Mouse (Mus musculus) hindbrain, postnatal 0 days (tissue): ENCODE measurements around the gene Pigb. TPM values are rescaled to one million over a fixed set of nuclear protein-coding genes. Genes with fewer than 3 reads are reported as not detected.

Experiments used
- ATAC-seq: fragments of 200-750 bp; cut with Nextera tagmentation; 2 replicates; pipeline ENCODE4 v1.8.0; 2017; ENCODE audit warnings: mild to moderate bottlenecking, moderate TSS enrichment, moderate library complexity
- DNase-seq: peaks from one replicate; pipeline ENCODE4 v3.0.0-alpha.2; 2015; ENCODE audit warnings: low spot score
- H3K27ac ChIP-seq: fragments of 300-500 bp; sonication (generic); 2 replicates; pipeline ENCODE4 v1.5.1; 2014; ENCODE audit warnings: mild to moderate bottlenecking
- H3K27me3 ChIP-seq: fragments of 300-500 bp; sonication (generic); 2 replicates; pipeline ENCODE4 v1.6.1; 2014; ENCODE audit warnings: low read length, mixed read lengths; ENCODE audit not compliant: insufficient read depth
- H3K36me3 ChIP-seq: fragments of 300-500 bp; sonication (generic); 2 replicates; pipeline ENCODE4 v1.6.1; 2014; ENCODE audit warnings: low read length, mixed read lengths; ENCODE audit not compliant: insufficient read depth
- H3K4me1 ChIP-seq: fragments of 300-500 bp; sonication (generic); 2 replicates; pipeline ENCODE4 v1.6.1; 2014; ENCODE audit warnings: antibody characterized with exemption, low read length, mixed read lengths; ENCODE audit not compliant: insufficient read depth
- H3K4me2 ChIP-seq: fragments of 300-500 bp; sonication (generic); 2 replicates; pipeline ENCODE4 v1.6.1; 2014; ENCODE audit warnings: low read depth, mild to moderate bottlenecking, low read length, moderate library complexity, mixed read lengths
- H3K4me3 ChIP-seq: fragments of 300-500 bp; sonication (generic); 2 replicates; pipeline ENCODE4 v1.5.1; 2014; ENCODE audit warnings: low read length
- H3K9ac ChIP-seq: fragments of 300-500 bp; sonication (generic); replicated peaks from 2 replicates; pipeline ENCODE4 v1.6.1; 2014; ENCODE audit warnings: mild to moderate bottlenecking, low read length, moderate library complexity, mixed read lengths
- H3K9me3 ChIP-seq: fragments of 300-500 bp; sonication (generic); 2 replicates; pipeline ENCODE4 v1.6.1; 2016; ENCODE audit warnings: low read length, mixed read lengths
- CTCF ChIP-seq: IDR thresholded peaks from 2 replicates; pipeline ENCODE4 v1.5.1; 2016; ENCODE audit warnings: antibody characterized with exemption, control low read depth, low read depth
- WGBS: fragments of 180-500 bp; shearing (Covaris S2); extraction: QIAGEN DNeasy Blood & Tissue Kit; methylation state at CpG from one replicate; pipeline ENCODE4 v1.1.7; 2014; 5-methylcytosine and 5-hydroxymethylcytosine counted together
- polyA plus RNA-seq: library from polyadenylated mRNA; unstranded; fragments of >200 nt; fragmentation: Nextera tagmentation; extraction: Ambion mirVana; gene quantifications from 2 replicates; pipeline ENCODE4 v1.2.1, GENCODE M21; 2015
- total RNA-seq: library from RNA; depleted of rRNA; stranded (reverse); fragments of >200 nt; gene quantifications from 2 replicates; pipeline ENCODE4 v1.2.3, GENCODE M21; 2014; rRNA removed

Gene Pigb
- 16.4 and 20.1 TPM in 2 replicates for total RNA-seq
- 8.9 and 9.0 TPM in 2 replicates for polyA plus RNA-seq

GRCm38 (mm10) chr9:73040080-73040479 is at the start of gene Pigb:
TSS of gene Pigb (minus strand) at chr9:73040378.
- H3K36me3 ChIP-seq: no peaks in the 10 kb centered on the region
- H3K9me3 ChIP-seq: no peaks in the 10 kb centered on the region
- H3K4me1 ChIP-seq: peaks cover 9% of the 10 kb centered on the region
- no peak for DNase-seq
- peak within 1 kb of the TSS; percentile 85 for H3K9ac ChIP-seq
- H3K27me3 ChIP-seq: no peaks in the 10 kb centered on the region
- peak within 1 kb of the TSS; percentile 88 for H3K27ac ChIP-seq
- peak within 1 kb of the TSS; percentile 84 for H3K4me2 ChIP-seq
- ATAC-seq: no peak
- TF ChIP-seq CTCF: no peak
- WGBS: 34% methylated on average over 6 of the region's 6 CpGs
- peak within 1 kb of the TSS; percentile 84 for H3K4me3 ChIP-seq

DNA sequence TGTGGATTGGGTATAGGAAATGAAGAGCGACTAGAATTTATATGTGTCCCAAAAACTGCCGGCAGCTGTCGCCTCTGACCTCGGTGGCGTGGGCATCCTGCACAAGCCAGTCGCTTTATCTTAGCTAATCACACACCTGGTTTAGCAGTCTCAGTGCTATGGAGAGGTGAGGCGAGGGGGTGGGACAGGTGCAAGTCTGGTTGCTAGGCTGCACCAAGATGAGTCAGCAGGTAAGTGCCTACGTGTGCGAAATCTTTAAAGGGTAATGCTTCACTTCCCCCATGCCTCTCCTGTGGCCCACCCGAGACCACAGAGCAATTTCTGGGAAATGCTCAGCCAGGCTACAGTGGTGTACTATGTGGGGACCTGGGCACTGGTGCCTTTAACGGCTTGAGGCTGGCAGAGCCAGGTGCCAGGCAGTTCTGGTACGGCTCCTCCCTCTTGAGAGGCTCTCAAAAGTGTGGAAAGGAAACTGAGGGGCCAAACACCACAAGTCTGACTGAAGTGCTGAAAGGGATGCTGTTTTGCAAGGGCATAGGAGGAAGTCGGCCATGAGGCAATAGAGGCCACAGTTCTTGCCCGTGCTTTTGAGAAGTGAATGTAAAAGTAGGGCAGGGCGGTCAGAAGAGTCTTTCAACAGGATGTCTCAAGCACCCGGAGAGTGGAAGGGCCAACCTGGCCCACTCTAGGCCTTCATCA is 49.2 kb upstream of the Pigb start:
- Histone ChIP-seq H3K27me3 (no peaks in the 10 kb centered on the region), H3K4me3 (no peak overlapping the region), H3K9ac (no peak overlapping the region), H3K27ac (no peak overlapping the region), H3K4me2 (no peak overlapping the region), H3K9me3 (no peaks in the 10 kb centered on the region), H3K4me1 (no peaks in the 10 kb centered on the region), H3K36me3 (no peaks in the 10 kb centered on the region)
- DNase-seq: no peak
- no peak for TF ChIP-seq CTCF
- ATAC-seq: no peak
- WGBS: 80% methylated on average over 16 of the region's 16 CpGs

DNA sequence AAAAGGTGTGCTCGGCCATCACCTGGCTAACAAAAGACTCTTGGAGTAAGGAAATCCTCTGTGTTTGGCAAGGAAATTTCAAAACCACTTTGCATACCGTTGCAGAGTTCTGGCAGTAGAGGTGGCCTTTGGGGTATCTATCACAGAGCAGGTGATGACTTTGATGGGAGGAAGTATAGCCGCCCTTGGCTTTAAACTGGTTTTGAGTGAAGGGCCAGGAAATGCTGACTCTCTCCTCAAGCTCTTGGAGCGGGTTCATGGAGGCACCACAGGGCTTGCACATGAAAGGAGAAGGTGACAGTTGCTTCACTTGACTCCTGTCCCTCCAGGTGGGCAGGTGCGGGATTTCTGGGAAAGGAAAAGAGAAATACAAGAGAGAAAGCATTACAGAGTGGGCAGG is 47.4 kb upstream of the Pigb start:
- Histone ChIP-seq H3K4me2 (no peak overlapping the region), H3K27ac (no peak overlapping the region), H3K27me3 (no peaks in the 10 kb centered on the region), H3K9ac (no peak overlapping the region), H3K4me1 (no peaks in the 10 kb centered on the region), H3K36me3 (no peaks in the 10 kb centered on the region), H3K4me3 (no peak overlapping the region), H3K9me3 (no peaks in the 10 kb centered on the region)
- no peak for DNase-seq
- no peak for ATAC-seq
- WGBS: 73% methylated on average over 5 of the region's 5 CpGs
- TF ChIP-seq CTCF: no peak

DNA sequence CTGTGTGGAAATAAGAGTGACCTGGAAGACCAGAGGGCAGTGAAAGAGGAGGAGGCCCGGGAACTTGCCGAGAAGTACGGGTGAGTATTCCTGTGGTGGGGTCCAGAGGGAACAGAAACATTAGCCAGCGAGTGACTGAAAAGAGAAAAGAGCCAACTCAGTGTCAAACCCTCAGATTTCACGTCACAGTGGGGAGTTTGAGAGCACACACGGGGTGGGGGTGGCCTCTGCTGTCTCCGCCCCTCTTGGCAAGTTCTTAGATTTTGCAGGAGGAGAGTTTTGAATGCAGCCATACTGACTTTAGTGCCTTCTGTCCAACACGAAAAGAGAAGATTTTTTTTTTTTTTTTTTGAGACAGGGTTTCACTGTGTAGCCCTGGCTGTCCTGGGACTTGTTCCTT is 46.9 kb upstream of the Pigb start:
- ATAC-seq (no peak), DNase-seq (no peak)
- Histone ChIP-seq H3K9me3 (no peaks in the 10 kb centered on the region), H3K27ac (no peak overlapping the region), H3K27me3 (no peaks in the 10 kb centered on the region), H3K9ac (no peak overlapping the region), H3K4me2 (no peak overlapping the region), H3K4me1 (no peaks in the 10 kb centered on the region), H3K4me3 (no peak overlapping the region), H3K36me3 (no peaks in the 10 kb centered on the region)
- TF ChIP-seq CTCF: no peak
- WGBS: 47% methylated on average over 8 of the region's 8 CpGs

GRCm38 (mm10) chr9:73085845-73086244 is 45.7 kb upstream of the Pigb start:
- no peaks in the 10 kb centered on the region for H3K27me3 ChIP-seq
- H3K9me3 ChIP-seq: no peaks in the 10 kb centered on the region
- TF ChIP-seq CTCF: no peak
- no peak overlapping the region for H3K9ac ChIP-seq
- no peak overlapping the region for H3K27ac ChIP-seq
- ATAC-seq: no peak
- H3K4me3 ChIP-seq: no peak overlapping the region
- H3K4me1 ChIP-seq: no peaks in the 10 kb centered on the region
- 91% methylated on average over 6 of the region's 6 CpGs for WGBS
- H3K4me2 ChIP-seq: no peak overlapping the region
- DNase-seq: no peak
- no peaks in the 10 kb centered on the region for H3K36me3 ChIP-seq

GRCm38 (mm10) chr9:73083956-73084355 is 43.8 kb upstream of the Pigb start:
- WGBS: 68% methylated on average over 6 of the region's 6 CpGs
- no peak overlapping the region for H3K4me2 ChIP-seq
- H3K9me3 ChIP-seq: no peaks in the 10 kb centered on the region
- no peak for ATAC-seq
- H3K27me3 ChIP-seq: no peaks in the 10 kb centered on the region
- H3K4me3 ChIP-seq: no peak overlapping the region
- DNase-seq: no peak
- H3K27ac ChIP-seq: no peak overlapping the region
- H3K36me3 ChIP-seq: no peaks in the 10 kb centered on the region
- no peaks in the 10 kb centered on the region for H3K4me1 ChIP-seq
- TF ChIP-seq CTCF: no peak
- no peak overlapping the region for H3K9ac ChIP-seq

GRCm38 (mm10) chr9:73082291-73083000 is 42.3 kb upstream of the Pigb start:
- Histone ChIP-seq H3K9ac (no peak overlapping the region), H3K4me2 (no peak overlapping the region), H3K36me3 (no peaks in the 10 kb centered on the region), H3K27ac (no peak overlapping the region), H3K4me1 (no peaks in the 10 kb centered on the region), H3K4me3 (no peak overlapping the region), H3K27me3 (no peaks in the 10 kb centered on the region), H3K9me3 (no peaks in the 10 kb centered on the region)
- no peak for TF ChIP-seq CTCF
- ATAC-seq (no peak), DNase-seq (no peak)
- WGBS: 68% methylated on average over 8 of the region's 8 CpGs
